Mouse (Mus musculus): ENCODE data around the gene Spef1.
"Not testable (repeated sequence)": the region's sequence is repeated elsewhere in the genome, so short reads cannot be mapped to it uniquely, and the experiment has no call there.

Spef1 gene

GRCm38 (mm10) chr2:131186771-131187601, at the start of gene Spef1, which contains the start of gene Cdc25b:
Spef1 (minus strand) TSS chr2:131187282.
Cdc25b (plus strand) TSS chr2:131186949.
- DNase-seq (ENCODE audit: low spot score in 2 of 2) = peak; percentile 94 to 97

DNA sequence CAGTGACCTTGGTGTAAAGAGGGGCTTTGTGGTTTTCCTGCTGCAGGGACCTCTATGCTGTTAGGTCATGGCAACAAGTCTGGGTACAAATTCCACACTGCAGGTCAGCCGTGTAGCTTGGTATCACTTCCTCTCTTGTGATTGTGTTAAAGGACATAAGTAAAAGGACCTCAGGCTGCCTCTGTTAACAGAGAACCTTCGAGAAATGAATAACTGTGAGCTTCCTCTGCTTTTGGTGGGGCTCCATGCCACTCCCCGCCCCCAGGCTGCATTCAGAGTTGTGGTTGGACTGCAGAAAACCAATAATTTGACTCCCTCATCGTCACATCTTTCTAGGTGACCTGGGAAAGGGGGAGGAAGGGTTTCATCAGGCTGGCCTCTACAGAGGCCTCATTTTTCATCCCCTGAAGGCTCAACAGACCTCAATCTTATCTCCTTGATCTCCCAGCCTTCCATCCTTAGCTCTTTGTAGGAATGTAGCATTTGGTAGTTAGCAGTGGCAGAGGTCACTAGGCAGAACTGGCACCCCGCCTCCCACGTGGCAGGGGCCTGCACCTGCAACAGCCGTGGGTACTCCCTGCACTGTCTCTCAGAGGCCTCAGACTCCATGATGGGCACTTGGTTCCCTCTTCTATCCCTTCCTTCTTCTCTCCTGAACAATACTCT, 48.0 kb upstream of the Spef1 start:
- DNase-seq (ENCODE audit: low spot score in 2 of 2) = peak in 1 of 2 experiments; percentile 61

GRCm38 (mm10) chr2:131234127-131234650, 47.1 kb upstream of the Spef1 start:
- DNase-seq (ENCODE audit: low spot score in 2 of 2) = peak in 1 of 2 experiments; percentile 39

- DNase-seq (ENCODE audit: low spot score in 2 of 2) = peak; percentile 97
Observed at GRCm38 (mm10) chr2:131233307-131234126, 46.4 kb upstream of the Spef1 start, which contains the start of gene Mavs. Mavs (plus strand) TSS chr2:131234063.

DNA sequence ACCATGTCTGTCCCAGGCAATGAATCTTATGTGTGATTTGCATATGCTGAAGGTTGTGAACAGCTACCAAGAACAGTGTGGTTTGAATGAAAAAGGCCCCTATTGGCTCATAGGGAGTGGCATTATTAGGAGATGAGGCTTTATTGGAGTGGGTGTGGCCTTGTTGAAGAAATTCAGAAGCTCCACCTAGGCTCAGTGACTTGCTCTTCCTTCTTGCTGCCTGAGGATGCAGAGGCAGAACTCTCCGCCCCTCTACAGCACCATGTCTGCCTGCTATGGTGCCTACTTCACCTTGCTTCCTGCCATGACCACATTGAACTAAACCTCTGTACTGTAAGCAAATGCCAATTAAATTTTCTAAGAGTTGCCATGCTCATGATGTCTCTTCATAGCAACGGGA, 45.5 kb upstream of the Spef1 start:
- DNase-seq (ENCODE audit: low spot score in 2 of 2) = peak in 1 of 2 experiments; percentile 38

GRCm38 (mm10) chr2:131227243-131227642, 40.2 kb upstream of the Spef1 start:
- DNase-seq (ENCODE audit: low spot score in 2 of 2) = no peak

DNA sequence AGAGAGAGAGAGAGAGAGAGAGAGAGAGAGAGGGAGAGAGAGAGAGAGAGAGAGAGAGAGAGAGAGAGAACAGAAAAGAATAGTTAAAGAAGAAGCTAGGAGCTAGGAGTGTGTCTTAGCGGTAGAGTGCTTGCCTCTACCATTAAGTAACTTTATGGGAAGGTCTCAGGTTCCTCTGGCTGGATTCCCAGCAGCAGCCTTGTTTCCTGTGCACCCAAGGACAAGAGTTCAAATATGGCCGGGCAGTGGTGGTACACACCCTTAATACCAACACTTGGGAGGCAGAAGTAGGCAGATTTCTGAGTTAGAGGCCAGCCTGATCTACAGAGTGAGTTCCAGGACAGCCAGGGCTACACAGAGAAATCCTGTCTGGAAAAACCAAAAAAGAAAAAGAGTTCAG, 39.6 kb upstream of the Spef1 start:
- DNase-seq (ENCODE audit: low spot score in 2 of 2) = not testable (repeated sequence)

DNA sequence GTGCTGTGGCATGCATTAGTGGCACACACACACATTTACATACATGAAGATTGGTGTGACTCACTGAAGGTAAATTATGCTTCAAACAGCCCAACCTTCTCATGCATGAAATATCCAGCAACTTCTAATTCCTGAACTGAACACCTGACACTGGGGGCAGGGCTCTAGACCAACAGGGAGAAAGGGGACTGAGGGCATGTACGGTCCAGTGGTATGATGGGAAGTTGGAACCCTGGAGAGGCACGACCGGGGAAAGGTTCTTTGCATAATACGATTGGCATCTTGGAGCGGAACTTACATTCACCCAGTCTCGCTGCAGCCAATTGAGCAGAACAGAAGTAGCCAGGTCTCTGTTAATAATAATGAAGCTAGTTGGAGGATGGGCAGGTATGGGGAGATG, 38.1 kb upstream of the Spef1 start:
- DNase-seq (ENCODE audit: low spot score in 2 of 2) = no peak

GRCm38 (mm10) chr2:131223569-131223968, 36.5 kb upstream of the Spef1 start:
- DNase-seq (ENCODE audit: low spot score in 2 of 2) = peak; percentile 79

GRCm38 (mm10) chr2:131222562-131222961, 35.5 kb upstream of the Spef1 start:
- DNase-seq (ENCODE audit: low spot score in 2 of 2) = peak in 1 of 2 experiments; percentile 42

- DNase-seq (ENCODE audit: low spot score in 2 of 2) = no peak
Observed at GRCm38 (mm10) chr2:131221853-131222515, 34.9 kb upstream of the Spef1 start.

GRCm38 (mm10) chr2:131220030-131220429, 32.9 kb upstream of the Spef1 start:
- DNase-seq (ENCODE audit: low spot score in 2 of 2) = no peak

DNA sequence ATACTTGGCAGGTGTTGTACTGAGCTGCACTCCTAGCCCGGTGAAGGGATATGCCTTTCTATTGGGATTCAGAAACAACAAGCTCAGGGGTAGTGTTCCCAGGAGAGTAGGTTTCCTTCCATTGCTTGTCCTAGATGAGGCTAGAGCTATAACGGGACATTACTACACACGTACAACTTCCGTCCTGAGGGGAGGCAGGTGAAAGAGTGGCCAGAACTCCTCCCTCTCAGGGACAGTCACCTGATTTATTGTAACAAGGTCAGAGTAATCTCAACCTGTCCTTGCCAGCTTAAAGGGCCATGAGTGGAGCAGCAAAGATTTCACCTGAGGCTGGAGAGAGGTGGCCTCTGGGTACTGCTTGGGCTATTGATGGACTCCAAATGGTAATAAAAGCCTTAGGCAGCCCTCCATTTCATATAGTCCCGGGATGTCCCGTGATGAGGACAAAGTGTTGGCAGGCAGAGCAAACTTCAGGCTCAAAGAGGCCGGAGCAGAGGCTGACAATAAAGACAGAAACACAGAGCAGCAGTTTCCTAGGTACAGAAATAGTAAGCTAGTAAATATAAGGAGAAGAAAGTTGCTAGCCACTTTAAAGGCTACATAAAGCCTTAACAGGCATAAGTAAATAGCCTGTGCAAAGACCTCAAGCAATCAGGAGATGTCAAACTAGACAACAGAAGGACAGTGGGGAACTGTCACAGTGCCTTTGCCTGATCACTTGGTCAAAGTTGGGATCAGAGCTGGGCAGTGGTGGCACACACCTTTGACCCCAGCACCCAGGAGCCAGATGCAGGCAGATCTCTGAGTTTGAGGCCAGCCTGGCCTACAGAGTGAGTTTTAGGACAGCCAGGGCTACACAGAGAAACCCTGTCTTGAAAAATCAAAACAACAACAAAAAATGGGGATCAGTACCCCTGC, 29.1 kb upstream of the Spef1 start:
- DNase-seq (ENCODE audit: low spot score in 2 of 2) = no peak

- peak in 1 of 2 experiments; percentile 53 for DNase-seq (ENCODE audit: low spot score in 2 of 2)
Observed at GRCm38 (mm10) chr2:131213773-131214172, 26.7 kb upstream of the Spef1 start.

DNA sequence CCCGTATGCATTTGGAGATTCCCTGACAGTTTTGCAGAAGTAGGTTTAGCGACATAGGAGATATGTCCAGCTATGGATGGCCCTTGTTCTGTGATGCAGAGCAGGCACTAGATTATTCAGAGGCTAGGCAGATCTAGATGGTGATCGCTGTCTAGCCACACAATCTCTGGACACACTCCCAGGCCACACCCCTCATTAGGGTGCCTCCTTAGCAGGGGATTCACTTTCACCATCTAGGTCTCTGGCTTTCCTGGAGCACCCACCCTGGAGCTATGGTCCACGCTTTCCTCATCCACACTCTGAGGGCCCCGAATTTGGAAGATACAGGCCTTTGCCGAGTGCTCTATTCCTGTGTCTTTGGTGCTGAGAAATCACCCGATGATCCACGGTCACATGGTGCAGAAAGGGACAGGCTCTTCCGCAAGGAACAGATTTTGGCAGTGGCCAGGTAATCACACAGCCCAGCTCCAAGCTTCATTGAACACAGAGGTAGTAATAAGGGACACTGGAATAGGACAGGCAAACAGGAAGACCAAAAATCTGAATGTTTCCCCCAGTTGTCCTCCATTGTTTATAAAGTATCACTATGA, 24.0 kb upstream of the Spef1 start:
- no peak for DNase-seq (ENCODE audit: low spot score in 2 of 2)

DNA sequence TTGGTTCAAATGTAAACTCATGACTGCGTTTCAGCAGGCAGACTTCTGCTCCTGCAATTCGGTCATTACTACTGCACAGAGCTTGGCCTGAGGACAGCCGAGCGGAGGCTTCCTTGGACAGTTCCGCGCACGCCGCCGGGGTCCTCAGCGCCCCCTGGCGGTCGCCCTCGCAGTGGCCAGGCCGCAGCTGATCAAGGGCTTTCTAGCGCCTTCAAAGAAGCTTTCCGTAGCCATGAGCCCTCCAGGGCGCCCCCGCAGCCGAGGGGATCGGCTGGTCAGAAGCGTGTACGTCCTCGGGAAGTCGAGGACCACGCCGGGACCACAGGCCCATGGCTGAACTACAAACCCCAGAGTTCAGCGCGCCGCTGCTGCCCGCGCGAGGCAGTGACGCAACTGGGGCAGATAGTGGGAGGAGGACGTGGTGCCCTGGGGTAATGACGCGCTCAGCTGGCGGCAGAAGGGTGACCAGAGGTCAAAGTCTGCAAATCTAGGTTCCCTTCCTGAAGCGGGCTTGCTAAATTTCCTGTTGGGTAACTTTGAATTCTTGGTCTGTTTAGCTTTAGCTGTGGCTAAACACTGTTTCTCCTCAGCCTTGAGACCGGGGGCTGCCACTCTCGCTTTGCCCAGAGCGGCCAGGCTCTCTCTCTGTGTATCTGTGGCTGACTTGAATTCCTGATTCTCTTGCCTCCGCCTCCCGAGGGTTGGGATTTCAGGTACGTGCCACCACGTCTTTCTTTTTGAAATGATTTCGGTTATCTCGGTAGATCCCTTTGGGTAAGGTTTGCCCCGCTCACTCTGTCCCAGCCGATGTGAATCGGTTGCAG, 23.1 kb upstream of the Spef1 start:
- DNase-seq (ENCODE audit: low spot score in 2 of 2) = peak; percentile 94 to 97

DNA sequence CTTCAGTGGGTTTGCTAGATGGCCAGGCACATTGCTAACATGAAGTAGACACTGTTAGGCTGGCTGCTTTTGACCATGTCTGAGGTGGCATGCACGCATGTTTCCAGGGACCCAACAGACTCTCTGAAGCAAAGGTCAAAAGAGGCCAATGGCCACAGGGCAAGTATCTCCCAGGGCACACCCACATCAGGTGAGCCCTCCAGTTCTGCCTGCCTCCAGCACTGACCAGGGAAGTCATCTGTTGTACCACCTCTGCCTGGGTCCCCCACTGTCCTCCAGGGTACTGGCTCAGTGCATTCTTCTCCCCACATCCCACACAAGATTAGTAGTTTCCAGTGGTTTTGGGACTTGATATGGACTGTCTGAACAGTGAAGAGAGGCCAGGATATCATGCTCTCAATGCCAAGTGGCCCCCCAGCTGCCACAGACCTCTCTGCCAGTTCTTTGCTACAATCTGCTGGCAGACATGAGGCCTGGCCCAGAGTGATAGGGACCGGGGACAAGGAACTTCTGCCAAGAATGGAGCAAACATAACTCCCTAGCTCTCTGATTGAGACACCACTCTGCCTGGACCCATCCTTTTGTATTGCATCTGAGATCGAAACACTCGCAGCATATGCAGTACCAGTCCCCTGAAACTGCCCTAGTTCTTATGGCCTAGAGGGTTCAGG, 22.2 kb upstream of the Spef1 start:
- peak; percentile 73 to 80 for DNase-seq (ENCODE audit: low spot score in 2 of 2)

- DNase-seq (ENCODE audit: low spot score in 2 of 2) = no peak
Observed at GRCm38 (mm10) chr2:131208356-131208755, 21.3 kb upstream of the Spef1 start.
